Mouse (Mus musculus): ENCODE results near the gene Cab39l. TPM values are rescaled to one million over a fixed set of nuclear protein-coding genes. Genes with fewer than 3 reads are reported as not detected.

The Cab39l gene
- polyA plus RNA-seq, 1 experiment from 2014 or later, result 43.6 TPM

DNA sequence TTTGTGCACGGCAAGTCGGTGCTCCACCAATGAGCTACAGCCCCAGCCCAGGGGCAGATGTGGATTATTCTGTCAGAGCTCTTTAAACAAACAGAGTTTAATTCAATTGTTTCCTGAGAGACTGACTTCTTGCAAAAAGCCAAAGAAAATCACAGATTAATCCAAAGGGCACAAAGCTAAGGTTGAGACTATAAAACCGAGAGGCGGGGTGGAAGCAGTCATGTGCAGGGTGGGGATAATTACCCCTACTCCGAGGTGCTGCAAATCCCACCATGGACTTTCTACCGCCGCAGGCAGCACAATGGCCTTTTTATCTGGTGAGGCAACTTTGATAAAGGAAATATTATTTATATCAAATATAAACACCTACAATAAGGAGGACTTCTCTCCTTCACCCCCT lies 176.0 kb downstream of the Cab39l start:
- Histone ChIP-seq H3K27ac (ENCODE audit: low read length) (no peak overlapping the region), H3K36me3 (ENCODE audit: insufficient read depth, low read length) (no peaks in the 10 kb centered on the region)

DNA sequence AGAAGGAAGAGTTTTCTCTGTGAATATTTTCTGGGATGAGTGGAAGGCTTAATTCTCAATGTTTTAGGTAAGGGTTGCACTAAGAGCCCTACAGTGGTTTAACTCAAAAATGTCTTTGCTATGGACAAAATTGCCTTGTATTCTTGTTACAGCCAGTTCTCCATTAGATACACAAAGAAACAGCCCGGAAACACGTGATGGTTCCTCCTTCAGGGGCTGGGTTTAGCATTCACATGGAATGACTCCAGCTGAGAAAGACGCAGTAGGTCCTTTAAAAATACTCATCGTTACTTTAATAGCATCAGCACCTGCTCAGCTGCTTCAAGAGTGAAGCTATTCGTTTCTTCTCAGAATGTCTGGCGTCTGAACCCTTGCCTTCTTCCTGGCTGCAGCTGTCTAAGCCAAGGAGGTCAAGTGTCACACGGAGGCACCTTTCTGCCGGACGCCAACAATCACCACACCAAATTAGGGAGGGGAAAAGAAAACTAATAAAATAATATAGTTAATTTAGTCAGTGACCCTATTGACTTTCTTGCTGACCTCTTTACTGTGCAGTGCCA lies 183.6 kb downstream of the Cab39l start:
- WGBS, result 25% methylated on average over 9 of the region's 9 CpGs
- no peaks in the 10 kb centered on the region for H3K36me3 ChIP-seq (ENCODE audit: insufficient read depth, low read length)
- peaks cover 19% of the 10 kb centered on the region for H3K4me1 ChIP-seq (ENCODE audit: insufficient read depth, low read length)
- no peak overlapping the region for H3K27ac ChIP-seq (ENCODE audit: low read length)
- no peak overlapping the region for H3K9ac ChIP-seq (replicated peaks; ENCODE audit: low read length)
- H3K4me3 ChIP-seq (ENCODE audit: low read length), result no peak overlapping the region
- peaks cover 24% of the 10 kb centered on the region for H3K27me3 ChIP-seq (ENCODE audit: insufficient read depth, low read length)
- peak overlapping the region; percentile 74 for H3K4me2 ChIP-seq (replicated peaks; ENCODE audit: low read depth, low read length)
- no peaks in the 10 kb centered on the region for H3K9me3 ChIP-seq (ENCODE audit: low read length)
- no peak for ATAC-seq (ENCODE audit: low FRiP score, low TSS enrichment)

More for the DNA sequence above, 176.0 kb downstream of the Cab39l start:
- ATAC-seq (ENCODE audit: low FRiP score, low TSS enrichment), result no peak
- Histone ChIP-seq H3K9ac (replicated peaks; ENCODE audit: low read length) (no peak overlapping the region), H3K4me2 (replicated peaks; ENCODE audit: low read depth, low read length) (no peak overlapping the region), H3K4me1 (ENCODE audit: insufficient read depth, low read length) (no peaks in the 10 kb centered on the region), H3K4me3 (ENCODE audit: low read length) (no peak overlapping the region), H3K9me3 (ENCODE audit: low read length) (no peaks in the 10 kb centered on the region), H3K27me3 (ENCODE audit: insufficient read depth, low read length) (no peaks in the 10 kb centered on the region)
- WGBS, result 41% methylated on average over 7 of the region's 7 CpGs

DNA sequence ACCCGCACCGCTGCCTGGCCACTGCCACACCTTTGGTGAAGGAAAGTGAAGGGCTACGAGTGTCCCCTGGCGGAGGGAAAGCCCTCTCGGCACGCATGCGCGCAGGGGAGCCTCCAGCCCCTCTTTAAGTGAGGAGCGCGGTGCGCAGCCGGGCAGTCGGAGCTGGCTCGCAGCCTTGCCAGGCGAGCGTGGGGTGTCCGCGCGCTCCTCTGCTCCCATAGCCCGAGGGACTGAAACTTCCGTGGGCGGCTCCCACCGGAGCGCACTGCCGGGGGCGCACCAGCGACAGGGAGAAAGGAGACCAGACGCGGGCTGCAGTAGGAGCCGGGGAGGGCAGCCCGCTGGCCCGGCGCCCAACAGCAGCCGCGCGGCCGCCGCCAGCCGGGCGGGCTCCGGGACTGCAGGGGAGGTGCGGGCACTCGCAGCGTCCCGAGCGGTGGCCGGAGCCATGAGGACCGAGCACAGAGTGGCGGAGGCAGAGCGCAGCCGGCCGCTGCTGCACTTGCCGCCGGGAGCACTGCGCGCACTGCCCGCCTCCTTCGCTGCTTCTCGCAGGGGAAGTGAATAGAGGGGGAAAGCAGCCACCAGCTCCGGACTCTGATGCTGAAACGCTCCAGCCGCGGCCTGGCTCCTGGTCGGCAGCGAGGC lies 184.5 kb downstream of the Cab39l start, which contains the start of gene Shisa2:
Gene Shisa2, plus strand, starts transcription at position 151 of the 648 bp plus-strand sequence.
- 0% methylated on average over 54 of the region's 65 CpGs for WGBS
- Histone ChIP-seq H3K4me1 (ENCODE audit: insufficient read depth, low read length) (peaks cover 21% of the 10 kb centered on the region), H3K27ac (ENCODE audit: low read length) (peak within 1 kb of the TSS; percentile 73), H3K36me3 (ENCODE audit: insufficient read depth, low read length) (no peaks in the 10 kb centered on the region), H3K9me3 (ENCODE audit: low read length) (no peaks in the 10 kb centered on the region), H3K9ac (replicated peaks; ENCODE audit: low read length) (peak within 1 kb of the TSS; percentile 71), H3K4me2 (replicated peaks; ENCODE audit: low read depth, low read length) (peak within 1 kb of the TSS; percentile 74), H3K27me3 (ENCODE audit: insufficient read depth, low read length) (peaks cover 24% of the 10 kb centered on the region), H3K4me3 (ENCODE audit: low read length) (peak within 1 kb of the TSS; percentile 58)
- ATAC-seq (ENCODE audit: low FRiP score, low TSS enrichment), result peak; percentile 91

DNA sequence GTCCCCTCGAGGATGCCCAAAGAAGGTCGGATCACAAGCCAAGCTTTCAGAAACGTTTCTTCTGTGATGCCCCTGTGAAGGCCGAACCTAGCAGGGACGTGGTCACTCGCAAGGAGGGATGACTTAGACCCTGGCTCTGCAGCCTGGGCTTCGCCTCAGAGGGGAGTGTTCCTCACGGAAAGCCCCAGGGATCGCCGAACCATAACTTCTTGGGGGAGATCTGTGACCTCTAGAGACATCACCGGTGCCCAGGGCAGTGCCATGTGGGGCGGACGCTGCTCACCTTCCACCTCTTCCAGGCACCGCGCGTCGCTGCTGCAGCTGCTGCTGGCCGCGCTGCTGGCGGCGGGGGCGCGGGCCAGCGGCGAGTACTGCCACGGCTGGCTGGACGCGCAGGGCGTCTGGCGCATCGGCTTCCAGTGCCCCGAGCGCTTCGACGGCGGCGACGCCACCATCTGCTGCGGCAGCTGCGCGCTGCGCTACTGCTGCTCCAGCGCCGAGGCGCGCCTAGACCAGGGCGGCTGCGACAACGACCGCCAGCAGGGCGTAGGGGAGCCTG lies 185.1 kb downstream of the Cab39l start:
- H3K9me3 ChIP-seq (ENCODE audit: low read length), result no peaks in the 10 kb centered on the region
- H3K4me1 ChIP-seq (ENCODE audit: insufficient read depth, low read length), result peaks cover 21% of the 10 kb centered on the region
- peak overlapping the region; percentile 58 for H3K4me3 ChIP-seq (ENCODE audit: low read length)
- peak overlapping the region; percentile 71 for H3K9ac ChIP-seq (replicated peaks; ENCODE audit: low read length)
- H3K27ac ChIP-seq (ENCODE audit: low read length), result peak overlapping the region; percentile 73
- peak; percentile 72 for ATAC-seq (ENCODE audit: low FRiP score, low TSS enrichment)
- H3K36me3 ChIP-seq (ENCODE audit: insufficient read depth, low read length), result no peaks in the 10 kb centered on the region
- under 1% methylated on average over 51 of the region's 51 CpGs for WGBS
- H3K27me3 ChIP-seq (ENCODE audit: insufficient read depth, low read length), result peaks cover 24% of the 10 kb centered on the region
- peak overlapping the region; percentile 74 for H3K4me2 ChIP-seq (replicated peaks; ENCODE audit: low read depth, low read length)

GRCm38 (mm10) chr14:59626711-59627110 lies 185.9 kb downstream of the Cab39l start:
- H3K4me3 ChIP-seq (ENCODE audit: low read length), result peak overlapping the region; percentile 58
- no peaks in the 10 kb centered on the region for H3K9me3 ChIP-seq (ENCODE audit: low read length)
- peak overlapping the region; percentile 74 for H3K4me2 ChIP-seq (replicated peaks; ENCODE audit: low read depth, low read length)
- H3K27me3 ChIP-seq (ENCODE audit: insufficient read depth, low read length), result peaks cover 24% of the 10 kb centered on the region
- H3K36me3 ChIP-seq (ENCODE audit: insufficient read depth, low read length), result no peaks in the 10 kb centered on the region
- ATAC-seq (ENCODE audit: low FRiP score, low TSS enrichment), result no peak
- H3K4me1 ChIP-seq (ENCODE audit: insufficient read depth, low read length), result peaks cover 21% of the 10 kb centered on the region
- peak overlapping the region; percentile 73; the same call in 1 of the 2 replicates for H3K27ac ChIP-seq (ENCODE audit: low read length)
- whole genome bisulfite sequencing, result 15% methylated on average over 8 of the region's 8 CpGs
- H3K9ac ChIP-seq (replicated peaks; ENCODE audit: low read length), result peak overlapping the region; percentile 71

DNA sequence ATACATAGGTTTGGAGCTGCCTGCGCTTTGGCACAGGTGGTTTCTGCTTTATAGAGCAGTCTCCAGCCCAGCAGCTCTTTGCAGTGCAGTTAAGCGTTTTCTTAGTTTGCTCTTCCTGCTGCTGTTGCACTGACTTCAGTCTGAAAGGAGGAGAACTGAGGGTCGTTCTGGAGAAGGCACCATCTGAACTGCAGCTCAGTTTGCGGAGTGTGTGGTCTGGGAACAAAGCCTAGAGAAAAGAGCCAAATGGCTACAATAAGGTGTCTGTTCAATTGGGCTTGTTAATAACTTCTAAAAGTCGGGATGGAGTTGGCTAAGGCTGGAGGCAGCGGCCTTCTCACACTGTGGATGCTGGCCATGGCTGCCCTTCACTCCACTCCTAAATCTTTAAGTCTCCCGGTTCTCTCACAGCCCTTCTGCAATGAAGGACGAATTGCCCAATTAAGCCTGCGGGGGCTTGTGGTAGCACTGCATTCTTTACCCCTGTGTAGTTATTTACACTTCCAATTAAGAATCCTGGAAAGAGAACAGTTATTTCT lies 186.4 kb downstream of the Cab39l start:
- Histone ChIP-seq H3K4me1 (ENCODE audit: insufficient read depth, low read length) (peaks cover 21% of the 10 kb centered on the region), H3K4me2 (replicated peaks; ENCODE audit: low read depth, low read length) (peak overlapping the region; percentile 74), H3K36me3 (ENCODE audit: insufficient read depth, low read length) (no peaks in the 10 kb centered on the region), H3K27me3 (ENCODE audit: insufficient read depth, low read length) (peaks cover 22% of the 10 kb centered on the region), H3K27ac (ENCODE audit: low read length) (peak overlapping the region; percentile 9; the same call in 1 of the 2 replicates), H3K9ac (replicated peaks; ENCODE audit: low read length) (peak overlapping the region; percentile 49; the same call in 1 of the 2 replicates), H3K9me3 (ENCODE audit: low read length) (no peaks in the 10 kb centered on the region), H3K4me3 (ENCODE audit: low read length) (peak overlapping the region; percentile 58)
- WGBS, result 25% methylated on average over 9 of the region's 9 CpGs
- no peak for ATAC-seq (ENCODE audit: low FRiP score, low TSS enrichment)

DNA sequence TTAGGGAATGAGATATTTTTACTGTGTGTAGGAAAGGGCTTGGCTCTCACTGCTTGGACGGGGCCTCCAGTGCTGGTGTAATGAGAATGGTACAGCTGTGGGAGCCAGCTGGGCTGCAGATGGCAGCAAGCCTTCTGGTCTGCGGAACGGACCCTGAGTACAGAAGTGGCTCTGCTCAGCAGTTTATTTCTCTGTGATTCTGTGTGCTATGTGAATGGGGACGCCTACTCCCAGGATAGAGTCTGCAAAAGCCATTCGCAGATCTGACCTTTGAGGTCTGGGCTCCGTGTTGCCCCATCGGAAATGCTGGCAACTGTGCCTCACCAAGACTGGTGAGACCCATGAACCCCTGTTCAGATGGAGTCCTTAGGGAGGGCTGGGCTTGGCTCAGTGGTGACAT lies 187.1 kb downstream of the Cab39l start:
- Histone ChIP-seq H3K27me3 (ENCODE audit: insufficient read depth, low read length) (0 out of 2 replicates have a peak, but pooled peaks cover 16% of the 10 kb centered on the region), H3K9ac (replicated peaks; ENCODE audit: low read length) (peak overlapping the region; percentile 34), H3K9me3 (ENCODE audit: low read length) (no peaks in the 10 kb centered on the region), H3K4me1 (ENCODE audit: insufficient read depth, low read length) (peaks cover 21% of the 10 kb centered on the region), H3K4me3 (ENCODE audit: low read length) (peak overlapping the region; percentile 58), H3K27ac (ENCODE audit: low read length) (no peak overlapping the region), H3K36me3 (ENCODE audit: insufficient read depth, low read length) (no peaks in the 10 kb centered on the region), H3K4me2 (replicated peaks; ENCODE audit: low read depth, low read length) (peak overlapping the region; percentile 74)
- 27% methylated on average over 7 of the region's 7 CpGs for WGBS
- ATAC-seq (ENCODE audit: low FRiP score, low TSS enrichment), result no peak

DNA sequence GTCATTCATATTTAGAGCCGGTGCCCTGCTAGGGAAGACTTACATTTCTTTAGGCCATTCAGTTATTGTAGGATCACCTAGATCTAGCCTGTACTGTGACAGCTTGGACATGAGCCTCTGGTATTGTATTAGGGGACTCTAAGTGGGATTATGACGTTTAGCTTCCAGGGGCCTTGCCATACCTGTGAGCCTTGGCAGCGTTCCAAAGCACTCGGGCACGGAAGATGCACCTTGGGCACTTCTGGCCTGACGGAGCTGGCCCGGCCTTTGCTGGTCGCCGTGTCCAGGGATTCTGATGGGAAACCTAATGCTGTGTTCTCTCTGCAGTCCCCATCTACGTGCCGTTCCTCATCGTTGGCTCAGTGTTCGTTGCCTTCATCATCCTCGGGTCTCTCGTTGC lies 188.5 kb downstream of the Cab39l start:
- Histone ChIP-seq H3K4me2 (replicated peaks; ENCODE audit: low read depth, low read length) (no peak overlapping the region), H3K9me3 (ENCODE audit: low read length) (no peaks in the 10 kb centered on the region), H3K9ac (replicated peaks; ENCODE audit: low read length) (no peak overlapping the region), H3K27ac (ENCODE audit: low read length) (no peak overlapping the region), H3K4me3 (ENCODE audit: low read length) (no peak overlapping the region), H3K4me1 (ENCODE audit: insufficient read depth, low read length) (peaks cover 24% of the 10 kb centered on the region), H3K36me3 (ENCODE audit: insufficient read depth, low read length) (no peaks in the 10 kb centered on the region), H3K27me3 (ENCODE audit: insufficient read depth, low read length) (0 out of 2 replicates have a peak, but pooled peaks cover 9% of the 10 kb centered on the region)
- WGBS, result 78% methylated on average over 15 of the region's 15 CpGs
- no peak for ATAC-seq (ENCODE audit: low FRiP score, low TSS enrichment)

DNA sequence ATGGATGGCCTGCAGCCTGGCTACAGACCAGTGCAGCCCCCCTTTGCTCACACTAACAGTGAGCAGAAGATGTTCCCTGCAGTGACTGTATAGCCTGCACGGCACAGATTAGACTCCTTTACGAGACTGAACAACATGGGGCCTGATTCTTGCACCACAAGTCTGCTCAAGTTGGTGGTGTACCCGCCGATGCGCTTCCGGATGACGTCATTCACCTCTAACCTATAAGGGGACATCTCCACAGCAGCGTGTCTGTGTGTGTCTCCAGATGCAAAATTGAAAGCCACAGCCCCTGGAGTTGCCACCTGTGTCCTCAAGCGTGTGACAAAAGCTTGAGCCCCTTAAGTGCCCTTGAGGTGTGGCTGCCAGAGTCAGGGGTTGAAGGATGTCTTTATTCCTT lies 189.3 kb downstream of the Cab39l start:
- Histone ChIP-seq H3K27ac (ENCODE audit: low read length) (no peak overlapping the region), H3K36me3 (ENCODE audit: insufficient read depth, low read length) (no peaks in the 10 kb centered on the region), H3K27me3 (ENCODE audit: insufficient read depth, low read length) (0 out of 2 replicates have a peak, but pooled peaks cover 9% of the 10 kb centered on the region), H3K4me2 (replicated peaks; ENCODE audit: low read depth, low read length) (no peak overlapping the region), H3K9me3 (ENCODE audit: low read length) (no peaks in the 10 kb centered on the region), H3K4me1 (ENCODE audit: insufficient read depth, low read length) (peaks cover 20% of the 10 kb centered on the region), H3K4me3 (ENCODE audit: low read length) (no peak overlapping the region), H3K9ac (replicated peaks; ENCODE audit: low read length) (no peak overlapping the region)
- WGBS, result 93% methylated on average over 9 of the region's 9 CpGs
- ATAC-seq (ENCODE audit: low FRiP score, low TSS enrichment), result no peak
